Mouse (Mus musculus): ENCODE measurements around the gene Fyn. TPM values are rescaled to one million over a fixed set of nuclear protein-coding genes. Genes with fewer than 3 reads are reported as not detected.

Gene Fyn
- polyA plus RNA-seq, 1 experiment from 2014 or later = 34.1 TPM

DNA sequence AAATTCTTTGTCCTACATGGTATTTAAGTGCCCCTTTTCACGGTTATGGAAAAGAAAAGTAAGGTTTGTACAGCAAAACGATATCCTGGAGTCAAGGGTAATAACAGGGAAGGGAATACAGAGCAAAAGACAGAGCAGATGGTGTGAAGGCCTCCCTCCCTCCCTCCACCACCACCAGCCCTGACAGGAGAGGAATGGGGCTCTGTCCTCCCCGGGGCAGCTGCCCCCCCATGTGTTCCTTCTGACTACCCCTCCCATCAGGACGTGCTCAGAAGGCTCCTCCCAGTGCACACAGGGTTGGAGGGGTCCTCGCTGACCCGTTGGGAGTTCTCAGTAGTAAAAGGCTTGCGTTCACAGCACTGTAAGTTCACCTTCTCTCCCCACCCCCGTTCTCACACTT, 149.6 kb downstream of the Fyn start:
- ATAC-seq (ENCODE audit: insufficient number of reproducible peaks, insufficient read depth, low FRiP score, low TSS enrichment, low read depth) = no peak
- no peak overlapping the region for H3K27ac ChIP-seq

DNA sequence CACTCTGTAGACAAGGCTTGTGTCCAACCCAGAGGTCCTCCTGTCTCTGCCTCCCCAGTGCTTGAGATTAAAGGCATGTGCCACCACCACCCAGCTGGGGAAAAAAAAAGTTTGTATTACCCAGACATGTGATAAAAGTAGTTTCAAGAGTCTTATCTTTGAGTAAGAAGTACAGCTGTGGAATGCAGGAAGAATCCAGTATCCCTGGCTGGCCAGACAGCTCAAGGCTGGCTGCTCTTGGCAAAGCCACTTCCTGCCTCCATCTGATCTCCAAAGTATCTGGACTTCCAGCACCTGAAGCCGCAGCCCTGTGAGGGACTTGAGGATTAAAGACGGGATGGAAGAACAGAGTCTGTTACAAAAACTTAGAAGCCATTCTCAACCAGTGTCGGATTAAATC, 150.2 kb downstream of the Fyn start:
- no peaks in the 10 kb centered on the region for H3K9me3 ChIP-seq
- H3K4me3 ChIP-seq = no peak overlapping the region
- peaks cover 42% of the 10 kb centered on the region for H3K4me1 ChIP-seq
- H3K9ac ChIP-seq = no peak overlapping the region
- H3K36me3 ChIP-seq = peaks cover 16% of the 10 kb centered on the region
- 71% methylated on average over 3 of the region's 3 CpGs for WGBS
- no peak for ATAC-seq (ENCODE audit: insufficient number of reproducible peaks, insufficient read depth, low FRiP score, low TSS enrichment, low read depth)
- H3K4me2 ChIP-seq = no peak overlapping the region
- H3K27me3 ChIP-seq = no peaks in the 10 kb centered on the region
- peak overlapping the region; percentile 57; the same call in 1 of the 2 replicates for H3K27ac ChIP-seq

More for the DNA sequence above, 149.6 kb downstream of the Fyn start:
- Histone ChIP-seq H3K9ac (no peak overlapping the region), H3K36me3 (peaks cover 16% of the 10 kb centered on the region), H3K27me3 (no peaks in the 10 kb centered on the region), H3K9me3 (no peaks in the 10 kb centered on the region), H3K4me3 (no peak overlapping the region), H3K4me2 (no peak overlapping the region), H3K4me1 (peaks cover 39% of the 10 kb centered on the region)
- WGBS = 64% methylated on average over 8 of the region's 8 CpGs

DNA sequence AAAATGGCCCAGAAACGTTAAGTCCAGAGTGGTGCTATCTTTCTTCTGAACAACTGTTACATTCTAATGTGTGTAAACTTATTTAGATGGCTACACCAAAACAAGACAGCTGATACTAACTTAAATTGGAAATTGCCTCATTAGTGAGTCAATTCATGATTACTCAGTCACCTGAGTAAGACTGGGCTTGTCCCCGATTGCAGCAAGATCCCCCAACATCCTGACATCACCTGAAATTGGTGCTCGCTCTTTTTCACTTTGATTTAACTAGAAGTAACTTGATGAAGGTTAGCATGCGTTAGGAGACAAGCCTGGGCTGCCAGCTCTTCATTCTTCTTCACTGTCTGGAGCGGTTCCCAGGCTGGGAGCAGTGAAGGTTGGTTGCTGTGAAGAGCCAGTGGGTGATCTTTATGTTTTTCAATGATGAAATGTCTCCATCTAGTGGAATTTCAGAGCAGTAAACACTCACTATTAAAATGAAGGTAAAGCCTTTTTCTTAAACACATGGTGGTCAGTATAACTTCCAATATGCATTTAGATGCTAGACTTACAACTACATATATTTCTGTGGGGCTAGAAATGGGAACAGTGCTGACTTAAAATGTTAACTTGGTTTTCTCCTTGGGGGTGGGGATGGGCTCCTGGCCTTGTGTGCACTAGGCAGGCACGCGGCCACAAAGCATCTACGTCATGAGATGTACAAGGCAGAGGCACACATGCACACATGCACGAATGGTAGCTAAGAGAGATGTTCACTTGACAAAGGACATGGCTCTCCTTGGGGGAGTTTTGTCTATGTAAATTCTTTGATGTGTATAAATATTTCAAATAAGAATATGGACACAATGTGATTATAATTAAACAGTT, 151.7 kb downstream of the Fyn start:
- no peak for ATAC-seq (ENCODE audit: insufficient number of reproducible peaks, insufficient read depth, low FRiP score, low TSS enrichment, low read depth)
- Histone ChIP-seq H3K4me3 (no peak overlapping the region), H3K9me3 (no peaks in the 10 kb centered on the region), H3K36me3 (peaks cover 12% of the 10 kb centered on the region), H3K9ac (no peak overlapping the region), H3K27ac (0 out of 2 replicates have a peak overlapping the region, but pooled peaks have one; percentile 7), H3K4me2 (no peak overlapping the region), H3K4me1 (peaks cover 53% of the 10 kb centered on the region), H3K27me3 (no peaks in the 10 kb centered on the region)
- WGBS = 54% methylated on average over 9 of the region's 9 CpGs

DNA sequence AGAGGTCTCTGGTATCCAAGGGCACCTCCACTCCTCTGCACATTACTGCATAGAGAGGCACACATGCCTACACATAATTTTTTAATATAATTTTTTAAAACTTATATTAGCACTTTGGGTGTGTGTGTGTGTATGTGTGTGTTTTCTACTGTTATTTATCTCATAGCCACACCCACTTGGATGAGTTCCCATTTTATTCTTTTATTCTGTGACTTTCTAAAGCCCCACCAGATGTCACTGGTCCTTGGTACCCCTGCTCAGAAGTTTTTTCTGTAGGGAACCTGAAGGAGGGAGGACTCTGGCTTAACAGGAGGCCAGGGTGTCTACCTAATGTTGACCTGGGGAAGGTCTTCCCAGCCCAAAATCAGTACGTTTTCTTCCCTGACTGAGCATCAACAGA, 152.7 kb downstream of the Fyn start:
- no peaks in the 10 kb centered on the region for H3K27me3 ChIP-seq
- H3K4me3 ChIP-seq = no peak overlapping the region
- H3K4me2 ChIP-seq = no peak overlapping the region
- peaks cover 12% of the 10 kb centered on the region for H3K36me3 ChIP-seq
- peaks cover 53% of the 10 kb centered on the region for H3K4me1 ChIP-seq
- no peak for ATAC-seq (ENCODE audit: insufficient number of reproducible peaks, insufficient read depth, low FRiP score, low TSS enrichment, low read depth)
- 70% methylated on average over 1 of the region's 1 CpGs for WGBS
- no peaks in the 10 kb centered on the region for H3K9me3 ChIP-seq
- H3K9ac ChIP-seq = no peak overlapping the region
- H3K27ac ChIP-seq = no peak overlapping the region

DNA sequence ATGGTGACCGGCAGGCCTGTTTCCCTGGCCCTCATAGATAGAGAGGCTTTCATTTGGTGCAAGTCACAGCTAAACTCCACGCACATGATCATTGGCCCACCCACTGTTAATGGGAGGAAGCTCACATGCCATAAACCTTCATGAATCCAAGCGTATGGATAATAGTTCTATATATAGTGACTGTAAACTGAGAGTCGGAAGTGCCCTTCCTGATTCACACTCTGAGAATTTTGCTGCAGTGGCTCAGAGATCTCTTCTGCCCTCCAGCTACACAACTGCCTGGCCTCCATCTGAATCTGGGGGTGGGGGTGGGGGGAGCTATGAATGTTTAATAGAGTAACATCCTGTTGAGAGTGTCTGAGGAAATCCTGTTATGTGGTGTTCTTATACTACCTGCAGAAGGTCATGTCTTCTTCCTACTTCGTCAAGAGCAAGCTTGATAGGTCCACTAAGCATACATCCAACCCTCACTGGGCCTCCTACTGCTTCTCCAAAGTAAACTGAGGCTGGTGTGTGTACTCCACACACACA, 153.3 kb downstream of the Fyn start:
- Histone ChIP-seq H3K4me2 (no peak overlapping the region), H3K4me3 (no peak overlapping the region), H3K36me3 (peaks cover 16% of the 10 kb centered on the region), H3K4me1 (peaks cover 58% of the 10 kb centered on the region), H3K27ac (peak overlapping the region; percentile 74), H3K9me3 (no peaks in the 10 kb centered on the region), H3K27me3 (no peaks in the 10 kb centered on the region), H3K9ac (no peak overlapping the region)
- no peak for ATAC-seq (ENCODE audit: insufficient number of reproducible peaks, insufficient read depth, low FRiP score, low TSS enrichment, low read depth)
- 53% methylated on average over 5 of the region's 5 CpGs for WGBS

DNA sequence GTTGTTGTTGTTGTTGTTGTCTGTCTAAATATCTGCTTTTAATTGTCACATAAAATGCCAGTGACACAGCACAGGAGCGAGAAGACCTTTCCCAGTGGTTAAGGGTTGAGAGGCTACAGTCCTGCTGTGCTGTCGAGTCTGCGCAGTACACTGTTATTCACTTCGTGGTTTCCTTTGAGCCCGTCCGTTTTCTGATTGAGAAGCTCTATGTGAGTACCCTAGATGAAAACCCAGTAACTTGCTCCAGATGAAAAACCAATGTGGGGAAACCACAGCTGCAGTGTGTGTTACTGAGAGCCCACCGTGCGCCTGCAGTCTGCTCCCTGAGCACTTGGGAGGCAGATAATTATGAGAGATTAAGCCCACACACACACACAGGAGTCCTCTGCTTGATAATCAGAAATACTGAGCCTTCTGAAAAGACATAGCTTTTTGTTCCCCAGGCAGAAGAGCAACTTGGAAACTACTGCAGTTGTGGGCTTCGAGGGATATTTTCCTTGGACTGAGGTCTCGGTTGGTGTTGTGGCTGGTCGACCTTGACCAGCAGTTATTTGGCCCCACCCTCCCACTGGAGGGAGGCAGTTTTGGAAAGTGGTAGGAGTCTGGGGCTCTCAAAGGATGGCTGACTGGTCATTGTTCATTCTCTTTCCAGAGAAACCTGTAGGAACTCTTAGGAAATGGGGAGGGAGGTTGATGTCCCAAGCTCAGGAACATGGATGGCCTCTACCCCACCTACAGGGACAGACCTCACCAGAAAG, 154.4 kb downstream of the Fyn start:
- Histone ChIP-seq H3K27me3 (no peaks in the 10 kb centered on the region), H3K4me3 (no peak overlapping the region), H3K4me1 (peaks cover 63% of the 10 kb centered on the region), H3K9ac (no peak overlapping the region), H3K27ac (peak overlapping the region; percentile 74), H3K36me3 (peaks cover 16% of the 10 kb centered on the region), H3K9me3 (no peaks in the 10 kb centered on the region), H3K4me2 (no peak overlapping the region)
- no peak; the same call in 1 of the 2 replicates for ATAC-seq (ENCODE audit: insufficient number of reproducible peaks, insufficient read depth, low FRiP score, low TSS enrichment, low read depth)
- WGBS = 39% methylated on average over 11 of the region's 11 CpGs

DNA sequence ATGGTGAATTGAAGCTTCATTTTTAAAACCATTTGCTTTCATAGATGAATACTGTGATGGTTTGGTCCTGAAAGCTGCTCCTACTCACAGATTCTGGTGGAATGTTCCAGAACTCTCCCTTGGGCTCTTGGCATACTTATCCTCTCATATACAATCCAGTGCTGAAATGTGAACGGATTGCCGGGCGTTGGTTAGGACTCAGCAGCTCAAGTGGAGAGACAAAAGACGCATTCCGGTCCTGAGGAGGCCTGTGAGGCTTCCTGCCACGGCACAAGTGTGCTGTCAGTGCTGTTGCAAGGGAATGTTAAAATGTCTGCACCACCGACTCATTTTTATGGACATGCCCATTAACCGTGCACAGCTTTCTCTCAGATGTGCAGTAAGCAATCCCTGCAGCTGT, 155.7 kb downstream of the Fyn start:
- no peak overlapping the region for H3K4me2 ChIP-seq
- no peak for ATAC-seq (ENCODE audit: insufficient number of reproducible peaks, insufficient read depth, low FRiP score, low TSS enrichment, low read depth)
- peaks cover 59% of the 10 kb centered on the region for H3K4me1 ChIP-seq
- H3K4me3 ChIP-seq = no peak overlapping the region
- H3K9me3 ChIP-seq = no peaks in the 10 kb centered on the region
- WGBS = 48% methylated on average over 8 of the region's 8 CpGs
- H3K9ac ChIP-seq = no peak overlapping the region
- H3K27ac ChIP-seq = no peak overlapping the region
- H3K36me3 ChIP-seq = peaks cover 16% of the 10 kb centered on the region; the same call in 1 of the 2 replicates
- H3K27me3 ChIP-seq = no peaks in the 10 kb centered on the region

DNA sequence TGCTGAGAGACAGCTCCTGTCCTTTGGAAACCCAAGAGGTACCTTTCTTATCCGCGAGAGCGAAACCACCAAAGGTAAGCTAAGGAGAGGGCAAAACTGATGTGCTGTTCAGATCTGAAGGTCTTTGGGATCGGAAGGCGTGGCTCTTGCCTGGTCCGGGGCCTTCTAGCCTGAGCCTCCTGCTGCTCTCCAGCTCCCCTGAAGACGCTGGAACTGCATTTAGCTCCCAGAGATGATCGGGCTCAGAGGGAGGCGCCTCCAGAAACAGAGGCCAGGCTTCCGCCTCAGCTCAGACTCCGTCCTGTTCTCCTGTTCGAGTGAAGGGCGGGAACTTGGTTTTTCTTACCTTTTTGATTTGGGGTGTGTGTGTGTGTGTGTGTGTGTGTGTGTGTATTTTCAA, 156.8 kb downstream of the Fyn start:
- H3K9me3 ChIP-seq = no peaks in the 10 kb centered on the region
- no peak overlapping the region for H3K4me2 ChIP-seq
- H3K27ac ChIP-seq = no peak overlapping the region
- ATAC-seq (ENCODE audit: insufficient number of reproducible peaks, insufficient read depth, low FRiP score, low TSS enrichment, low read depth) = no peak
- H3K4me3 ChIP-seq = no peak overlapping the region
- 89% methylated on average over 13 of the region's 13 CpGs for WGBS
- H3K9ac ChIP-seq = no peak overlapping the region
- peaks cover 16% of the 10 kb centered on the region; the same call in 1 of the 2 replicates for H3K36me3 ChIP-seq
- peaks cover 52% of the 10 kb centered on the region for H3K4me1 ChIP-seq
- no peaks in the 10 kb centered on the region for H3K27me3 ChIP-seq

DNA sequence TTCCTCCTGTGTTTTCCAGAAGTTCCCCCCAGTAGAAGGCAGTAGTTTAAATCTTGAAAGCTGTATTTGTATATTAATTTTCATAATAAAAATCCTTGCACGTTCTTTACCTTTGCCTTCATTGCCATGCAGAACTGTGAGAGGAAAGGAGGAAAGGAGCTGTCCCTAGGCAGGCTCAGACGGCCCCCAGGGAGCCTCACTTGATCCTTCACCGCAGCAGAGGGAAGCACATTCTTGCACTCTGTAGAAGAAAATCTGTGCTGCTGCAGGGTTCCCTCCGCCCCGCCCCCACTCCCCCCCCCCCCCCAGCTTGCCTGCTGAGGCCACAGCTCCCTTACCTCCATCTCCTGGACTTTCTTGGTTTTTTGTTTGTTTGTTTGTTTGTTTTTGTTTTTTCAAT, 158.5 kb downstream of the Fyn start:
- WGBS = 16% methylated on average over 5 of the region's 5 CpGs
- ATAC-seq (ENCODE audit: insufficient number of reproducible peaks, insufficient read depth, low FRiP score, low TSS enrichment, low read depth) = no peak
- no peak overlapping the region for H3K4me3 ChIP-seq
- H3K27me3 ChIP-seq = no peaks in the 10 kb centered on the region
- H3K4me1 ChIP-seq = peaks cover 41% of the 10 kb centered on the region
- H3K9me3 ChIP-seq = no peaks in the 10 kb centered on the region
- H3K27ac ChIP-seq = no peak overlapping the region
- peaks cover 16% of the 10 kb centered on the region; the same call in 1 of the 2 replicates for H3K36me3 ChIP-seq
- H3K9ac ChIP-seq = no peak overlapping the region
- no peak overlapping the region for H3K4me2 ChIP-seq

DNA sequence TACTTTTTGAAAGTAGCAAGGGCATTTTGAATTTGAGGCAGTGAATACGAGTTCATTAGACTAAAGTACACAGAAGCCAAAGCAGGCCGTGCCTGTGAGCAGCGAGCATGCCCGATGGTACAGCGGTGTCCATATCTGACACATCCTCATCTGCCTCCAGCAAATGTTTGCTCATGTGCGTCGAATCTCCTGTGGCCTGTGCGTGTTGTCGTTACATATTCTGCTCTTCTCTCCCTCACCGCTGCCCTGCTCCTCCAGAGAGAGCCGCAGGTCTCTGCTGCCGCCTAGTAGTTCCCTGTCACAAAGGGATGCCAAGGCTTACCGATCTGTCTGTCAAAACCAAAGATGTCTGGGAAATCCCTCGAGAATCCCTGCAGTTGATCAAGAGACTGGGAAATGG, 160.5 kb downstream of the Fyn start:
- Histone ChIP-seq H3K4me2 (no peak overlapping the region), H3K4me1 (peaks cover 40% of the 10 kb centered on the region), H3K9ac (no peak overlapping the region), H3K27ac (no peak overlapping the region), H3K36me3 (peaks cover 19% of the 10 kb centered on the region; the same call in 1 of the 2 replicates), H3K9me3 (no peaks in the 10 kb centered on the region), H3K27me3 (no peaks in the 10 kb centered on the region), H3K4me3 (no peak overlapping the region)
- WGBS = 79% methylated on average over 14 of the region's 14 CpGs
- no peak for ATAC-seq (ENCODE audit: insufficient number of reproducible peaks, insufficient read depth, low FRiP score, low TSS enrichment, low read depth)

DNA sequence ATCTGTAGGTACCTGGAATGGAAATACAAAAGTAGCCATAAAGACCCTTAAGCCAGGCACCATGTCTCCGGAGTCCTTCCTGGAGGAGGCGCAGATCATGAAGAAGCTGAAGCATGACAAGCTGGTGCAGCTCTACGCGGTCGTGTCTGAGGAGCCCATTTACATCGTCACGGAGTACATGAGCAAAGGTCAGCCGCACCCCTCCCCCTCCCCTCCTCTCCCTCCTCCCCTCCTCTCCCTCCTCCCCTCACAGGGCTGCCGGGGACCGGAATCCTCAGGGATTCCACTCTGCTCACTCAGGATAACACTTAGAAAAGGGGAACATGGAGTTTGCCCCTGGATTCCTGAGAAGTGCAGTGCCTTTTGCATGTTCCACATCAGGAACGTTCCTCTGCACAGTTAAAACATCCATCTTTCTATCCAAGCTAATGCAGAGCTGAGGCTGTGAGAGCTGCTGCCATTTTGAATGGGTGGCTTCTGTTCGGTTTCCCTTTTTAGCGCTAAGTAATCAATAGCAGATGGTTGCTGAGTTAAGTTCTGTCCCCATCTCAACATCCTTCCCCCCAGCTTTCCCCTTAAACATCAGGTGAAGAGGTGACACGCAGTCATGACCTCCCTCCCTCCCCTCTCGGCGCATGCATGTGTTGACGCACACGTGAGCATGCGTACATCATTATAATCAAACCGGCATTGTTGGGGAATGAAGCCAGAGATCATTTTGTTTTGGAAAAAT, 163.5 kb downstream of the Fyn start:
- H3K4me3 ChIP-seq = peak overlapping the region; percentile 16; the same call in 1 of the 2 replicates
- ATAC-seq (ENCODE audit: insufficient number of reproducible peaks, insufficient read depth, low FRiP score, low TSS enrichment, low read depth) = no peak
- H3K9me3 ChIP-seq = no peaks in the 10 kb centered on the region
- peak overlapping the region; percentile 45 for H3K4me2 ChIP-seq
- H3K4me1 ChIP-seq = peaks cover 55% of the 10 kb centered on the region
- 0 out of 2 replicates have a peak, but pooled peaks cover 3% of the 10 kb centered on the region for H3K36me3 ChIP-seq
- peak overlapping the region; percentile 32; the same call in 1 of the 2 replicates for H3K9ac ChIP-seq
- 27% methylated on average over 20 of the region's 20 CpGs for WGBS
- H3K27me3 ChIP-seq = no peaks in the 10 kb centered on the region
- peak overlapping the region; percentile 77 for H3K27ac ChIP-seq

All from embryonic facial prominence, embryonic 13.5 days (tissue).